Mouse (Mus musculus) heart, adult 2 months (tissue): Measurements from ENCODE around the gene Dmgdh.

Experiments used
- CTCF ChIP-seq: fragments of 200-600 bp; IDR thresholded peaks from 2 replicates; pipeline ENCODE4 v1.8.1; 2022; ENCODE audit warnings: antibody characterized with exemption, mild to moderate bottlenecking, moderate library complexity
- EP300 ChIP-seq: fragments of 200-500 bp; IDR thresholded peaks from 2 replicates; pipeline ENCODE4 v1.6.1; 2011; ENCODE audit warnings: low read depth, low read length, control low read depth; ENCODE audit not compliant: insufficient read depth
- POLR2A ChIP-seq: fragments of 200-500 bp; IDR thresholded peaks from 2 replicates; pipeline ENCODE4 v1.6.1; 2011; ENCODE audit warnings: mild to moderate bottlenecking, low read depth, low read length, control low read depth; ENCODE audit not compliant: insufficient read depth

DNA sequence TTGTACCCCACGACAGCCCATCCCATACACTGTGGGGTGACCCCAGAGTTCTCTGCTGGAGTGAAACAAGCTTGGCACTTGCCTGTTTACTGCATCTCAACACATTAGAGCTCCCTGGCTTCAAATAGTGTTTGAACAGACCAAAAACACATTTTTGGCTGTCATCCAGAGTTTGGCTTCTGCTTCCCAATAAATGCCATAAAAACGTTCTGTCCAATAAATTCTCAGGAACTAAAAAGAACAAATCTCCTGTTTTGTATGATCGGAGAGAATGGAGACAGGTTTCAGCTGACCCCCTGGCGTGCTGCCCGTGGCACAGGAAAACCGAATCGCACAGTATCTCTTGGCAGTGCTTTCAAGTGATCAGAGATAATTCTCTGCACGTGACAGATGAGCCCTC lies 113.4 kb downstream of the Dmgdh start:
- no peak for TF ChIP-seq CTCF
- no peak for TF ChIP-seq POLR2A
- no peak for TF ChIP-seq EP300
